Mouse (Mus musculus) limb, embryonic 12.5 days (tissue): ENCODE results near the gene Bcor. TPM values are rescaled to one million over a fixed set of nuclear protein-coding genes. Genes with fewer than 3 reads are reported as not detected.

Source experiments
- ATAC-seq: fragments of 200-750 bp; cut with Nextera tagmentation; 2 replicates; pipeline ENCODE4 v1.8.0; 2017; ENCODE audit warnings: low read depth, moderate TSS enrichment; ENCODE audit not compliant: insufficient number of reproducible peaks, insufficient read depth, low FRiP score, low TSS enrichment
- H3K27ac ChIP-seq: fragments of 300-500 bp; sonication (generic); 2 replicates; pipeline ENCODE4 v1.5.1; 2016; ENCODE audit warnings: mild to moderate bottlenecking, moderate library complexity
- H3K27me3 ChIP-seq: fragments of 300-500 bp; sonication (generic); 2 replicates; pipeline ENCODE4 v1.6.1; 2016; ENCODE audit warnings: mild to moderate bottlenecking, moderate library complexity
- H3K36me3 ChIP-seq: fragments of 300-500 bp; sonication (generic); 2 replicates; pipeline ENCODE4 v1.6.1; 2016; ENCODE audit warnings: mild to moderate bottlenecking, moderate library complexity
- H3K4me1 ChIP-seq: fragments of 300-500 bp; sonication (generic); replicated peaks from 2 replicates; pipeline ENCODE4 v1.6.1; 2016
- H3K4me2 ChIP-seq: fragments of 300-500 bp; sonication (generic); 2 replicates; pipeline ENCODE4 v1.6.1; 2016; ENCODE audit warnings: mild to moderate bottlenecking, moderate library complexity
- H3K4me3 ChIP-seq: fragments of 300-500 bp; sonication (generic); replicated peaks from 2 replicates; pipeline ENCODE4 v1.5.1; 2016; ENCODE audit warnings: mild to moderate bottlenecking
- H3K9ac ChIP-seq: fragments of 300-500 bp; sonication (generic); replicated peaks from 2 replicates; pipeline ENCODE4 v1.6.1; 2016; ENCODE audit warnings: mild to moderate bottlenecking, moderate library complexity
- H3K9me3 ChIP-seq: fragments of 300-500 bp; sonication (generic); 2 replicates; pipeline ENCODE4 v1.6.1; 2016; ENCODE audit warnings: mild to moderate bottlenecking, moderate library complexity
- WGBS: fragments of 180-500 bp; shearing (Covaris S2); methylation state at CpG from one replicate; pipeline ENCODE4 v1.1.7; 2016; 5-methylcytosine and 5-hydroxymethylcytosine counted together
- polyA plus RNA-seq: library from polyadenylated mRNA; unstranded; fragments of >200 nt; fragmentation: Nextera tagmentation; extraction: Ambion mirVana; gene quantifications from 2 replicates; pipeline ENCODE4 v1.2.1, GENCODE M21; 2016

Gene Bcor
- polyA plus RNA-seq, 1 experiment from 2014 or later, result 25.6 TPM

- H3K27ac ChIP-seq, result no peak overlapping the region
- H3K4me3 ChIP-seq, result no peak overlapping the region
- 52% methylated on average over 2 of the region's 2 CpGs for WGBS
- no peak overlapping the region for H3K4me2 ChIP-seq
- H3K27me3 ChIP-seq, result peaks cover 69% of the 10 kb centered on the region
- peaks cover 16% of the 10 kb centered on the region for H3K4me1 ChIP-seq
- ATAC-seq, result no peak
- no peaks in the 10 kb centered on the region for H3K36me3 ChIP-seq
- H3K9ac ChIP-seq, result no peak overlapping the region
- H3K9me3 ChIP-seq, result no peaks in the 10 kb centered on the region
These were observed 13.9 kb downstream of the Bcor start for GRCm38 (mm10) chrX:12146263-12146662.

DNA sequence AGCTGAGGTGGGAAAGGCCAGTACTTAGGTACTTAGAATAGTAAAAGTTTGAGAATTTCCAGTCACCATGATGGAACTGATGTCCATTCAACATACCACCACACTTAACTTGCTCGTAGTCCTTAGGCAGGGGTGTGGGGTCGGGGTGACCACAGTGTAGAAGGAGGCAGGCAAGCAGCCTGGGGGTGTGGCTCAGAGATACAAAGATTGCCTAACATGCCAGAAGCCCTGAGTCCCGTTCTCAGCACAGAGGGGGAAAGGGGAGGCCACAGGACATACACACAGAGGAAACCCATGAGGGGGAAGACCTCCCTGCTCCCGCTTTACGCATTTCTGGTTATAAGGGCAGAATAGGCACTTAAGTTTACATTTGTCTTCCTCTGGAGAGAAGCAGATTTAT, 17.3 kb downstream of the Bcor start:
- 60% methylated on average over 5 of the region's 5 CpGs for WGBS
- Histone ChIP-seq H3K9ac (no peak overlapping the region), H3K4me1 (peaks cover 25% of the 10 kb centered on the region), H3K27me3 (peaks cover 78% of the 10 kb centered on the region), H3K27ac (no peak overlapping the region), H3K36me3 (no peaks in the 10 kb centered on the region), H3K9me3 (no peaks in the 10 kb centered on the region), H3K4me2 (no peak overlapping the region), H3K4me3 (no peak overlapping the region)
- no peak for ATAC-seq

DNA sequence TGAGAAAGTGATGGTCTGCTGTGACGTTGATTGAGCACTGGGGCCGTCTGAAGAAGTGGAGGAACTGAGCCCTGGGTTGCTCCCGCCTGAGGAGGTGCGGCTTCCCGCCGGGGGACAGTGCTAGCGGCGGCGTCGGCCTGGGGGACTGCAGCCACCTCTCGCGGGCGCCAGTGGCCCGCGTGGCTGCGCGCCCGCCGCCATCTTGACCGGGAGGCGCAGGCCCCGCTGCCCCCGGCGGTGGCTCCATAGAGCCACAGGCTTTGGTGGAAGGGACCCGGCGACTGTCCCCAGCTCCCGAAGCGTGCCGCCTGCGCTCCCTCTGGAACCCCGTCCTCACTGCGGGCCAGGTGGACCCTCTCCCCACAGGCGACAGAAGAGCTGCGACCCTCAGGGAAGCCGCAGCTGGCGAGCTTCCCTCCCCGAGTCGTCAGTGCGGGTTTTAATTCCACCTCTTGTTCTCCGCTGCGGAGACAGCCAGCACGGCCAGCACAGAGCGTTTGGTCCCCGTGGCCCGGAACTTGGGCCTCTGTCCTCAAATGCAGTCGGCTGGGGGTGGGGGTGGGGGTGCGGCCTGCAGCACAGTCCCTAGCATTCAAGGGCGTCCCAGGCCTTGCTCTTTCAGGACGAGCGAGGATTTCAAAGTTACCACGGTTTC, 19.9 kb downstream of the Bcor start:
- ATAC-seq, result no peak
- Histone ChIP-seq H3K9me3 (no peaks in the 10 kb centered on the region), H3K27ac (no peak overlapping the region), H3K4me3 (peak overlapping the region; percentile 25), H3K4me2 (peak overlapping the region; percentile 56), H3K27me3 (peaks cover 86% of the 10 kb centered on the region), H3K4me1 (peaks cover 33% of the 10 kb centered on the region), H3K36me3 (no peaks in the 10 kb centered on the region), H3K9ac (peak overlapping the region; percentile 40)
- WGBS, result 3% methylated on average over 35 of the region's 51 CpGs

- no peaks in the 10 kb centered on the region for H3K9me3 ChIP-seq
- ATAC-seq, result no peak
- H3K4me1 ChIP-seq, result peaks cover 49% of the 10 kb centered on the region
- no peak overlapping the region for H3K9ac ChIP-seq
- no peaks in the 10 kb centered on the region for H3K36me3 ChIP-seq
- H3K4me2 ChIP-seq, result peak overlapping the region; percentile 74; the same call in 1 of the 2 replicates
- WGBS, result 4% methylated on average over 7 of the region's 7 CpGs
- 0 out of 2 replicates have a peak overlapping the region, but pooled peaks have one; percentile 7 for H3K27ac ChIP-seq
- H3K4me3 ChIP-seq, result no peak overlapping the region
- peaks cover 92% of the 10 kb centered on the region for H3K27me3 ChIP-seq
These were observed 21.9 kb downstream of the Bcor start for GRCm38 (mm10) chrX:12138266-12138665.

- Histone ChIP-seq H3K4me1 (peaks cover 56% of the 10 kb centered on the region), H3K4me2 (peak overlapping the region; percentile 74), H3K27ac (peak overlapping the region; percentile 66), H3K4me3 (peak overlapping the region; percentile 36), H3K27me3 (peaks cover 95% of the 10 kb centered on the region), H3K9me3 (no peaks in the 10 kb centered on the region), H3K9ac (peak overlapping the region; percentile 48; the same call in 1 of the 2 replicates), H3K36me3 (no peaks in the 10 kb centered on the region)
- WGBS, result 2% methylated on average over 25 of the region's 25 CpGs
- no peak for ATAC-seq
These were observed 23.0 kb downstream of the Bcor start for GRCm38 (mm10) chrX:12137121-12137521.

DNA sequence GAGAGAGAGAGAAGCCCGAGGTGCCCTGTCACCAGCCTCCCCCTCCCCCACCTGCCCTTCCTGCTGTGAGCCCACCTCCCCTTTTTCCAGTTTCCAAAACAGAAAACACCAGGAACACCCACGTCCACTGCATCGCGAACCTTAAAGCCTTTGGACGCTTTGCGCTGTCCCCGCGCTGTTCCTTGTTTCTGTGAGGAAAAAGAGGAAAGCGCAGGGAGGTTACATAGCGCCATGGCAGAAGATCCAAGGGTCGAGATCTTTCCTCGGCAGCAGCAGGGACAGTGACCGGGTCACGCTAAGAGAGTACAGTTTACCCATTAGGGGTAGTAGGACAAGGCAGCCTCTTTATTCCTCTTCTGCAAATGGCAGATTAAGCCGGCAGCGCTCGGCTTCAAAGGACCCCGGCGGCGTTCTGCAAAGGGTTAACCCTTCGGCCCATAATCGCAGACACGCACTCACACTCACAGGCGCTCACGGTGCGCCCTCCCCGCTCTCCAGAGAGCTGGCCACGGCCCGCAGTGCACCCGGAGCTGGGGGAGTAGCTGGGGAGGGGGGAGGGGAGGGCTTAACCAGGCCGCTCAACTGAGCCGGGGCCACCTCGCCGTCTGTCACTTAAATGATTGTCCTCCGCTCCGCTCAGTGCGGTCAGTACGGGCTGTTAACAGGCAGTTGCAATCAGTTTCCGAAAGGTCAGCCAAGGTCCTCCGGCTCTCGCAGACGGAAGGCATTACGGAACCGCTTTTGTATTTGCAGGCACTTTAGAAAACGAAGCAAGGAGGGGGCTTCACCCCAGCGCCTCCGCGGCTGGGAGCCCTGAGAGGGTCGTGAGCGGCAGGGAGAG, 23.7 kb downstream of the Bcor start:
- ATAC-seq, result no peak
- H3K27me3 ChIP-seq, result peaks cover 94% of the 10 kb centered on the region

DNA sequence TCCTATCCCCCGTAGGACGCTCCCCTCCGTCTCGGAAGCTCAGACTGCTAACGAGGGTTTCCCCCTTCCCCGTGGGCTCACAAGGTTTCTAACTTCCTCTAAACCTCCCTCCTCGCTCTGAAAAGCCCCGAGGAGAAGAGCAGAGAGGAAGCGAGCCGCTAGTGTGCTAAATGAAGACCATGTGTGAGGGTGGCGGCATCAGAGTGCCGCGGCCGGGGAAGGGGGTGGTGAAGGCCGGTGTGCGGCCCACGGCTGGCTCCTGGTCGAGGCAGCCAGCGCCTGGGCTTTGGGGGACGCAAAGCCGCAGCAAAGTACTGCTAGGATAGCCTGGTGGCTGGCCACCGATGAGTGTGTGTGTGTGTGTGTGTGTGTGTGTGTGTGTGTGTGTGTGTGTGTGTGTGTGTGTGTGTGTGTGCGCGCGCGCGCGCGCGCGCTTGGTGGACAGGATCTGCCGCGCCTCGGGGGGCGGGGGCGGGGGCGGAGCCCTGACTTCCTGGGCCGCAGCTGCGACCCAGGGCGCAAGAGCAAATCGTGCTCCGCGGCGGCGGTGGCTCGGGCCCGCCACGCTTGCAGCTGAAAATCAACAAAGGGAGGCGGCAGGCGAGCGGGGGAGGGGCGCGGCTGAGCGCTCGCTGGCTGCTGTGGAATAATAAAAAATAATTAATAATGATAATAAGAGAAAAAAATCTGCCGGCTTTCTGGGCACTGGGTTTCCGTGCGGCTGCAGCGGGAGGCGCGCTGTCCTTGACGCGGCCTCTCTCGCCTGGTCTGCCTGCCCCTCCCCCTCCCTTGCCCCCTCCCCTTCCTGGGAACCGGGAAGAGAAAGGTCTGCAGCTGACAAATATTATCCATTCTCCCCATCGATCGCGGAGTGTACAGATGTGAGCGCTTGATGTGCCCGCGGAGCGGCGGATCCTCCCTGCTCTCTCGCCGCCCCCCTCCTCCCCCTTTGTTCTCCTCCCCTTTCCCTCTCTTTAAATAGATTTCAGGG, 24.7 kb downstream of the Bcor start:
- H3K9ac ChIP-seq, result peak overlapping the region; percentile 47
- no peaks in the 10 kb centered on the region for H3K36me3 ChIP-seq
- ATAC-seq, result no peak
- peak overlapping the region; percentile 36 for H3K4me3 ChIP-seq
- H3K9me3 ChIP-seq, result no peaks in the 10 kb centered on the region
- H3K27me3 ChIP-seq, result peaks cover 97% of the 10 kb centered on the region
- peaks cover 67% of the 10 kb centered on the region for H3K4me1 ChIP-seq
- H3K4me2 ChIP-seq, result peak overlapping the region; percentile 74
- 1% methylated on average over 50 of the region's 75 CpGs for WGBS
- H3K27ac ChIP-seq, result peak overlapping the region; percentile 87

More for the DNA sequence above, 23.7 kb downstream of the Bcor start:
- whole genome bisulfite sequencing, result 1% methylated on average over 48 of the region's 50 CpGs
- peaks cover 56% of the 10 kb centered on the region for H3K4me1 ChIP-seq
- H3K4me3 ChIP-seq, result peak overlapping the region; percentile 36
- H3K4me2 ChIP-seq, result peak overlapping the region; percentile 74
- H3K9ac ChIP-seq, result peak overlapping the region; percentile 48; the same call in 1 of the 2 replicates
- no peaks in the 10 kb centered on the region for H3K9me3 ChIP-seq
- peak overlapping the region; percentile 66 for H3K27ac ChIP-seq
- no peaks in the 10 kb centered on the region for H3K36me3 ChIP-seq

GRCm38 (mm10) chrX:12134541-12134940, 25.6 kb downstream of the Bcor start:
- H3K9me3 ChIP-seq, result no peaks in the 10 kb centered on the region
- H3K4me1 ChIP-seq, result peaks cover 72% of the 10 kb centered on the region
- H3K27me3 ChIP-seq, result peaks cover 97% of the 10 kb centered on the region
- 5% methylated on average over 19 of the region's 19 CpGs for WGBS
- H3K9ac ChIP-seq, result peak overlapping the region; percentile 27; the same call in 1 of the 2 replicates
- no peak for ATAC-seq
- H3K4me3 ChIP-seq, result 0 out of 2 replicates have a peak overlapping the region, but pooled peaks have one; percentile 30
- H3K4me2 ChIP-seq, result peak overlapping the region; percentile 74
- H3K27ac ChIP-seq, result peak overlapping the region; percentile 87
- H3K36me3 ChIP-seq, result no peaks in the 10 kb centered on the region

DNA sequence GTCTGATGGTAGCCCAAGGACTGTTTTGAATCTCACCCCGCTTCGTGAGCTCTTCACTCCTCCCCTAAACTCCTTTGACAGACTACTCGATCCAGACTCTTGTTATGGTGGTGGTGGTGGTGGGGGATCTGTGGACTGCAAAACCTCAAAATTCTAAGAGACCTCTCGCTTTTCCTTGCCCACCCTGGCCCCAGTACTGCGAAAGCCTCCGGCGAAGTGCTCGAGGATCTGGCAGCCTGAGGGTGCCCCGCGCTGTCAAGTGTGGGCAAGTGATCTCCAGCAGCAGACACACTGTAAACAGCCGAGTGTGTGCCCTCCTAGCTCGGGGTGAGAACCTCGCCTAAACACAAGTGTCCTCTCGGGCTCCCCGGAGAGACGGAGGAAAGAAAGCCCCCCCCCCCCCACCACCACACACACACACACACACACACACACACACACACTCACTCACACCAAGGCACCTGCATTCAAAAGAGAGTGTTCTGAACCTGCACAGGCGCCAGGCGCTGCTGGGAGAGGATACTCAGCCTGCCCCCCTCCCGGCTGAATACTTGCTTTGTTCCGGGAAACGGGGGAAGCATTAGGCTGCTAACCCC, 26.2 kb downstream of the Bcor start:
- Histone ChIP-seq H3K4me1 (peaks cover 72% of the 10 kb centered on the region), H3K4me2 (peak overlapping the region; percentile 74), H3K27me3 (peaks cover 97% of the 10 kb centered on the region), H3K36me3 (no peaks in the 10 kb centered on the region), H3K9me3 (no peaks in the 10 kb centered on the region), H3K9ac (peak overlapping the region; percentile 27; the same call in 1 of the 2 replicates), H3K27ac (peak overlapping the region; percentile 87), H3K4me3 (peak overlapping the region; percentile 30)
- WGBS, result 2% methylated on average over 21 of the region's 21 CpGs
- peak; percentile 16; the same call in 1 of the 2 replicates for ATAC-seq

GRCm38 (mm10) chrX:12133178-12133835, 26.8 kb downstream of the Bcor start:
- Histone ChIP-seq H3K4me1 (peaks cover 72% of the 10 kb centered on the region), H3K9ac (no peak overlapping the region; the same call in 1 of the 2 replicates), H3K4me3 (peak overlapping the region; percentile 30), H3K4me2 (peak overlapping the region; percentile 74), H3K9me3 (no peaks in the 10 kb centered on the region), H3K27ac (peak overlapping the region; percentile 87), H3K27me3 (peaks cover 97% of the 10 kb centered on the region), H3K36me3 (no peaks in the 10 kb centered on the region)
- under 1% methylated on average over 47 of the region's 49 CpGs for WGBS
- peak; percentile 61 for ATAC-seq
